Mouse (Mus musculus) testis, adult 2 months (tissue): ENCODE measurements around the gene 5730455P16Rik.

Experiments
- CTCF ChIP-seq: fragments of 200-500 bp; IDR thresholded peaks from 2 replicates; pipeline ENCODE4 v1.5.1; 2012; ENCODE audit warnings: low read depth, mild to moderate bottlenecking, inconsistent platforms, low read length, moderate library complexity; ENCODE audit not compliant: control insufficient read depth, insufficient read depth, insufficient replicate concordance
- POLR2A ChIP-seq: fragments of 200-500 bp; IDR thresholded peaks from 2 replicates; pipeline ENCODE4 v1.6.1; 2012; ENCODE audit warnings: low read depth, mild to moderate bottlenecking, inconsistent platforms, low read length, moderate library complexity; ENCODE audit not compliant: control insufficient read depth

DNA sequence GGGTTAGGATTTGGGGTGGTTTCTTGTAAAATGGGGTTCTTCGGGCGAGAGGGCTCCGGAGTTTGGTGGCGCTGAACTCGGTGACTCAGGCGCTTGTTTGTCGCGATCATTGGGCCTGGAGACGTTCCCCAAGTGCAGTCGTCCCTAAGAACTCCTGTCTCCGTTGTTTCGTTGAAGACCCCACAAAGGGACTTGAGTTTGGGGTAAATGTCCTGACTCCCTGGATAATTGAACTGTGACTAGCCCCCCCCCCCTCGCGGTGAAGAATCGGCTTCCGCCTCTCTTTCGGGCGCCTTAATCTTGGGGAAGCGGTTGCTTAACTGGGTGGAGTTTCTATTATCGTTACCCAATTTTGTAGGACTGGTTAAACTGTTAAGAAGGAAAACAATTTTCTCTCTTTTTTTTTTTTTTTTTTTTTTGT is 5.8 kb upstream of the 5730455P16Rik start:
- TF ChIP-seq POLR2A (no peak), CTCF (no peak)
